Comparison of ENCODE assay signal across 15 mouse cellular contexts in the genomic region with DNA sequence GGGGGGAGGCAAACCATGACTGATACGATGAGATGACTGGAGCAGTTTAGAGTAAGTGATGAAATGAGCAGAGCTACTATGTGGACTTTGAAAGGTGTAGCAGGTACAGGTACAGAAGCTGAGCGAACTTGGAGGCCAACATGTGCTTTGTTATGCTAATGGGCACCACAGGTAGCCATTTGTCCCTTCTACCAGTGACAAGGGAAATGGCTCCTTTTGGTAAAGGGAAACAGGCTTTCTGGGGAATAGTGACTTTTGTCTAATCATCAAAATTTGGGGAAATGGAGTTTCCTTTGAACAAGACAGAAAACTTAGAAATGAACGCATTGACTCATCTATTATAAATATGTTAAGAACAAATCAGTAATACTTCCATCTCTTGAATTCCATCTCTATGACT.
"Had no signal": no experiment of that assay in that cellular context is flagged by ENCODE, and none has a peak within 500 bp of the region (broad histone marks: within the 10 kb centered on the region; RNA-seq: fewer than 3 reads in every experiment).

No protein-coding gene starts in this region.

- DNase-seq: retina, postnatal 1 day; right cerebral cortex, adult 18-20 months; right cerebral cortex, postnatal 14 days; right cerebral cortex, postnatal 25 days; right cerebral cortex, postnatal 4 days; thymus, adult 18-20 months; thymus, adult 2 months; thymus, postnatal 14 days; thymus, postnatal 25 days; thymus, postnatal 36 days; thymus, postnatal 4 days had no signal

- H3K4me2 ChIP-seq: neural tube, embryonic 13.5 days; neural tube, embryonic 15.5 days; stomach, embryonic 15.5 days had no signal

- H3K4me3 ChIP-seq: neural tube, embryonic 13.5 days; neural tube, embryonic 15.5 days; stomach, embryonic 15.5 days had no signal

- H3K27ac ChIP-seq: neural tube, embryonic 13.5 days; neural tube, embryonic 15.5 days; stomach, embryonic 15.5 days; stomach, postnatal 0 days had no signal

- H3K27me3 ChIP-seq: neural tube, embryonic 13.5 days; neural tube, embryonic 15.5 days; stomach, embryonic 15.5 days had no signal

- H3K36me3 ChIP-seq: neural tube, embryonic 13.5 days; neural tube, embryonic 15.5 days; stomach, embryonic 15.5 days had no signal

- H3K9me3 ChIP-seq: neural tube, embryonic 13.5 days; neural tube, embryonic 15.5 days; stomach, embryonic 15.5 days had no signal

- H3K4me1 ChIP-seq: stomach, embryonic 15.5 days had no signal

- H3K9ac ChIP-seq: neural tube, embryonic 13.5 days; neural tube, embryonic 15.5 days; stomach, embryonic 15.5 days had no signal
